Mouse (Mus musculus) cerebellum, adult 11-12 months (tissue): ENCODE results near the gene Ciz1.

ENCODE experiments used
- DNase-seq: peaks from one replicate; pipeline ENCODE4 v3.0.0; 2022

Gene Ciz1

GRCm38 (mm10) chr2:32418430-32419151 is 66.5 kb downstream of the Ciz1 start:
- no peak for DNase-seq

- DNase-seq: peak; percentile 80
These were observed 67.2 kb downstream of the Ciz1 start for GRCm38 (mm10) chr2:32419359-32419758.

- DNase-seq: no peak
These were observed 68.0 kb downstream of the Ciz1 start for GRCm38 (mm10) chr2:32420066-32420608.

- no peak for DNase-seq
These were observed 68.5 kb downstream of the Ciz1 start for GRCm38 (mm10) chr2:32420647-32421046.

GRCm38 (mm10) chr2:32421851-32422251 is 69.7 kb downstream of the Ciz1 start:
- DNase-seq: no peak

GRCm38 (mm10) chr2:32423481-32424331 is 71.6 kb downstream of the Ciz1 start:
- DNase-seq: peak; percentile 68

- no peak for DNase-seq
These were observed 72.7 kb downstream of the Ciz1 start for GRCm38 (mm10) chr2:32424796-32425195.

GRCm38 (mm10) chr2:32425568-32425967 is 73.4 kb downstream of the Ciz1 start:
- no peak for DNase-seq

- DNase-seq: no peak
These were observed 74.0 kb downstream of the Ciz1 start for GRCm38 (mm10) chr2:32426141-32426540.

GRCm38 (mm10) chr2:32427720-32428119 is 75.6 kb downstream of the Ciz1 start:
- no peak for DNase-seq

- no peak for DNase-seq
These were observed 76.2 kb downstream of the Ciz1 start for GRCm38 (mm10) chr2:32428262-32428722.

GRCm38 (mm10) chr2:32429215-32429891 is 77.2 kb downstream of the Ciz1 start:
- DNase-seq: no peak
